Mouse (Mus musculus) embryonic facial prominence, embryonic 11.5 days (tissue): ENCODE data around the gene Vmn1r72. TPM values are rescaled to one million over a fixed set of nuclear protein-coding genes. Genes with fewer than 3 reads are reported as not detected.
"Not testable (repeated sequence)": the region's sequence is repeated elsewhere in the genome, so short reads cannot be mapped to it uniquely, and the experiment has no call there.

Experiments used
- ATAC-seq: fragments of 200-750 bp; cut with Nextera tagmentation; replicated peaks from 2 replicates; pipeline ENCODE4 v1.8.0; 2017; ENCODE audit warnings: low read depth; ENCODE audit not compliant: insufficient number of reproducible peaks, low FRiP score, low TSS enrichment
- DNase-seq: peaks from one replicate; pipeline ENCODE4 v3.0.0-alpha.2; 2015; ENCODE audit warnings: low spot score
- H3K27ac ChIP-seq: fragments of 300-500 bp; sonication (generic); replicated peaks from 2 replicates; pipeline ENCODE4 v1.5.1; 2014; ENCODE audit warnings: mild to moderate bottlenecking, low read depth, low read length, control low read depth
- H3K27me3 ChIP-seq: fragments of 300-500 bp; sonication (generic); 2 replicates; pipeline ENCODE4 v1.6.1; 2014; ENCODE audit warnings: mild to moderate bottlenecking, low read length, moderate library complexity, mixed read lengths; ENCODE audit not compliant: control insufficient read depth, insufficient read depth
- H3K36me3 ChIP-seq: fragments of 300-500 bp; sonication (generic); replicated peaks from 2 replicates; pipeline ENCODE4 v1.6.1; 2014; ENCODE audit warnings: low read depth, mild to moderate bottlenecking, low read length, moderate library complexity, mixed read lengths; ENCODE audit not compliant: control insufficient read depth, insufficient read depth
- H3K4me1 ChIP-seq: fragments of 300-500 bp; sonication (generic); 2 replicates; pipeline ENCODE4 v1.6.1; 2014; ENCODE audit warnings: low read length, mixed read lengths; ENCODE audit not compliant: control insufficient read depth, insufficient read depth
- H3K4me2 ChIP-seq: fragments of 300-500 bp; sonication (generic); 2 replicates; pipeline ENCODE4 v1.6.1; 2014; ENCODE audit warnings: low read depth, mild to moderate bottlenecking, control low read depth, low read length, moderate library complexity
- H3K4me3 ChIP-seq: fragments of 300-500 bp; sonication (generic); 2 replicates; pipeline ENCODE4 v1.5.1; 2014; ENCODE audit warnings: low read depth, low read length, control low read depth
- H3K9ac ChIP-seq: fragments of 300-500 bp; sonication (generic); replicated peaks from 2 replicates; pipeline ENCODE4 v1.6.1; 2014; ENCODE audit warnings: mild to moderate bottlenecking, control low read depth, low read length
- H3K9me3 ChIP-seq: fragments of 300-500 bp; sonication (generic); replicated peaks from 2 replicates; pipeline ENCODE4 v1.6.1; 2016; ENCODE audit warnings: mild to moderate bottlenecking, low read length, inconsistent platforms, mixed read lengths; ENCODE audit not compliant: control insufficient read depth
- WGBS: fragments of 180-500 bp; shearing (Covaris S2); extraction: QIAGEN DNeasy Blood & Tissue Kit; methylation state at CpG from one replicate; pipeline ENCODE4 v1.1.7; 2014; 5-methylcytosine and 5-hydroxymethylcytosine counted together
- polyA plus RNA-seq: library from polyadenylated mRNA; unstranded; fragments of >200 nt; fragmentation: Nextera tagmentation; extraction: Ambion mirVana; gene quantifications from 2 replicates; pipeline ENCODE4 v1.2.1, GENCODE M21; 2014

The Vmn1r72 gene
- polyA plus RNA-seq: not detected in 2 replicates

DNA sequence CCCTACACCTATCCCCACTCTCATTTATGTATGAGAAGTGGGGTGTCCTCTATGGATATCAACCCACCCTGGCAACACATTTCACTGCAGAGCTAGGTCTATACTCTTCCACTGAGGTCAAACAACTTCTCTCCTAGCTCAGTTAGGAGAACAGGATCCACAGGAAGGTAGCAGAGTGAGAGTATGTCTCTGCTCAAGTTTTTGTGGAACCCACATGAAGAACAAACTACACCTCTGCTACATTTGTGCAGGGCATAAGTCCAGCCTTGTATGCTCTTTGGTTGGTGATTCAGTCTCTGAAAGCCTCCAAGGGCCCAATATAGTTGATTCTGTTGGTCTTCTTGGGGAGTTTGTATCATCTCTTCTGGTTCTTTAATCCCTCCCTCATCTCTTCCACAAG is at the start of gene Vmn1r72:
Vmn1r72 (minus strand) TSS at position 101 of the 400 bp plus-strand sequence.
- not testable (repeated sequence) for H3K27ac ChIP-seq, ATAC-seq, H3K4me1 ChIP-seq, H3K9ac ChIP-seq, H3K4me2 ChIP-seq, H3K9me3 ChIP-seq, H3K36me3 ChIP-seq, H3K4me3 ChIP-seq, DNase-seq, H3K27me3 ChIP-seq

DNA sequence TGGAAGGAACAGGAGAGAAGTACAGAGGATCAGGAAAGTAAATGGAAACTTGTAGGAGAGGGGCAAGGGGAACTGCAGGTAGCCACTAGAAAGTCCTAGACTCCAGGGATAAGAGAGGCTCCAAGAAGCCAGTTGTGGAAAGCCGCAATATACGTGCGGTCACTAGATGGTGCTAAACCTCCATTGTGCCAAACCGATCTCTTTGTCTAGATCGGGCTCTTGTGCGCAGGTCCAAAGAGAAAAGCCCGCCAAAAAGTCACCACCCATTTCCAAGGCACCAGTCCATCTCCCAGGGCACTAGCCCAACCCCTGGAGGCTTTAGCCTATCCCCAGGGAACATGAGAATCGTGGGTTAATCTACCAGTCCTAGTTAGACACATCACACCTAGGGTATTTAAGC is 62.9 kb downstream of the Vmn1r72 start:
- peak; percentile 5 for DNase-seq
- H3K9me3 ChIP-seq, ATAC-seq, H3K36me3 ChIP-seq, H3K4me3 ChIP-seq, H3K4me2 ChIP-seq, H3K9ac ChIP-seq, H3K4me1 ChIP-seq, H3K27me3 ChIP-seq, H3K27ac ChIP-seq: not testable (repeated sequence)
- WGBS: 6% methylated on average over 8 of the region's 8 CpGs

Other genes with a start within 250 kb of the Vmn1r72 start
- gene Zscan4-ps2, start 165.8 kb downstream of the Vmn1r72 start, polyA plus RNA-seq: not detected in 2 replicates
- gene Zscan4-ps3, start 70.8 kb downstream of the Vmn1r72 start, polyA plus RNA-seq: not detected in 2 replicates
- gene Vmn1r73, start 50.1 kb upstream of the Vmn1r72 start, polyA plus RNA-seq: not detected in 2 replicates
- gene Vmn1r74, start 153.8 kb upstream of the Vmn1r72 start, polyA plus RNA-seq: not detected in 2 replicates
- gene Vmn1r75, start 194.5 kb upstream of the Vmn1r72 start, polyA plus RNA-seq: not detected in 2 replicates